Mouse (Mus musculus): ENCODE data around the gene Cdt1.

- TF ChIP-seq POLR2A (IDR thresholded peaks at IDR 0.05; ENCODE audit: low read depth, low read length) (no peak), CTCF (IDR thresholded peaks at IDR 0.05; ENCODE audit: extremely low read depth, insufficient read depth, insufficient read length, insufficient replicate concordance) (no peak)
Observed at GRCm38 (mm10) chr8:122605367-122605766, 37.6 kb downstream of the Cdt1 start.

Data from spleen, adult 2 months (tissue).